In genomic region chr19:57523363-57523762, GRCm38 (mm10) we compare ENCODE assay signal across 8 mouse cellular contexts.
DNase-seq lines count a peak whose midpoint lies in the region.
"Had no signal": no experiment of that assay in that cellular context is flagged by ENCODE, and none has a peak within 500 bp of the region (broad histone marks: within the 10 kb centered on the region; RNA-seq: fewer than 3 reads in every experiment).

No protein-coding gene starts in this region.

- peak; percentile 39 for DNase-seq in layer of hippocampus, adult 11-12 months (ENCODE audit: low spot score)
- DNase-seq in layer of hippocampus, adult 9-10 months (ENCODE audit: low spot score) = no peak
- DNase-seq in MN1 (ENCODE audit: low spot score) = peak; percentile 51
- peak; percentile 60 for DNase-seq in ZHBTc4 (ENCODE audit: low read depth, low spot score)
- peak; percentile 13 to 37 for DNase-seq in layer of hippocampus, postnatal 10 days (ENCODE audit: low spot score in 2 of 2)
- DNase-seq in spleen, postnatal 10 days (ENCODE audit: low spot score in 2 of 2) = no peak
- no peak for DNase-seq in adrenal gland, adult 18-20 months (ENCODE audit: low spot score in 2 of 2)
- DNase-seq: lung, embryonic 14.5 days had no signal

Comparison
In these comparisons a context has a peak if more than half of its experiments do, and no peak if none do; other contexts are left out.
1. DNase-seq: peak in layer of hippocampus, adult 11-12 months (single experiment), MN1 (single experiment), ZHBTc4 (single experiment) and layer of hippocampus, postnatal 10 days (2 of 2); none in layer of hippocampus, adult 9-10 months (single experiment), spleen, postnatal 10 days (0 of 2) and adrenal gland, adult 18-20 months (0 of 2).